17 mouse cellular contexts compared by ENCODE assay signal in the genomic region with DNA sequence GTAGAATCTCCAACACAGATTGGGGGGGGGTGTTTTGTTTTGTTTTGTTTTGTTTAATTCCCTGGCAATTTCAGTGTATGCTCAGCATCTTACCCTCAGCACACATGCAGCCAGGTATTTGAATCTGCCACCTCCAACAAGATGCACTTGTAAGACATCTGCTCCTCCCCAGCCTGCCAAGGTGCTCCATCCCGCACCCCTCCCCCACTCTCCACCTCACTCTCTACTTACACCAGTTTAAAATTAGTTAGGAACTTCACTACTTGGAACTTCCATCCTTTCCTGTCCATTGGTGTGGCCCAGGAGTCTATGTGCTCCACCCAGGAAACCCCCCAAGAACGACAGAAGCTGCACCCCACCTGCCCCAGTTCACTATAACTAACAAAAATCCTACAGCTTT. TPM values are rescaled to one million over a fixed set of nuclear protein-coding genes. Genes with fewer than 3 reads are reported as not detected.
DNase-seq lines count a peak whose midpoint lies in the region; ATAC-seq and TF ChIP-seq lines count a peak whose summit lies in the region.
"Had no signal": no experiment of that assay in that cellular context is flagged by ENCODE, and none has a peak within 500 bp of the region (broad histone marks: within the 10 kb centered on the region; RNA-seq: fewer than 3 reads in every experiment).

No protein-coding gene starts in this region.

- no peak overlapping the region for H3K9ac ChIP-seq in hindbrain, postnatal 0 days (replicated peaks; ENCODE audit: low read length)
- H3K9ac ChIP-seq in hindbrain, embryonic 13.5 days = no peak overlapping the region
- H3K9ac ChIP-seq: embryonic facial prominence, embryonic 13.5 days; heart, embryonic 15.5 days; lung, embryonic 14.5 days had no signal

- H3K4me1 ChIP-seq in hindbrain, postnatal 0 days (ENCODE audit: insufficient read depth, low read length) = 0 out of 2 replicates have a peak, but pooled peaks cover 4% of the 10 kb centered on the region
- H3K4me1 ChIP-seq in hindbrain, embryonic 13.5 days (replicated peaks) = 0 out of 2 replicates have a peak, but pooled peaks cover 4% of the 10 kb centered on the region
- H3K4me1 ChIP-seq: embryonic facial prominence, embryonic 13.5 days; heart, embryonic 15.5 days had no signal

- no peaks in the 10 kb centered on the region for H3K9me3 ChIP-seq in hindbrain, postnatal 0 days (ENCODE audit: low read length)
- no peaks in the 10 kb centered on the region for H3K9me3 ChIP-seq in hindbrain, embryonic 13.5 days
- H3K9me3 ChIP-seq: embryonic facial prominence, embryonic 13.5 days; heart, embryonic 15.5 days; hindbrain, embryonic 10.5 days; limb, embryonic 10.5 days had no signal

- no peaks in the 10 kb centered on the region for H3K36me3 ChIP-seq in hindbrain, postnatal 0 days (ENCODE audit: insufficient read depth, low read length)
- H3K36me3 ChIP-seq in hindbrain, embryonic 13.5 days = no peaks in the 10 kb centered on the region
- H3K36me3 ChIP-seq in macrophage (ENCODE audit: inconsistent target) = no peaks in the 10 kb centered on the region
- H3K36me3 ChIP-seq: embryonic facial prominence, embryonic 13.5 days; heart, embryonic 15.5 days; hindbrain, embryonic 10.5 days; limb, embryonic 10.5 days had no signal

- H3K4me2 ChIP-seq in hindbrain, postnatal 0 days (ENCODE audit: low read depth, low read length) = no peak overlapping the region
- no peak overlapping the region for H3K4me2 ChIP-seq in hindbrain, embryonic 13.5 days
- H3K4me2 ChIP-seq: embryonic facial prominence, embryonic 13.5 days; heart, embryonic 15.5 days; lung, embryonic 14.5 days had no signal

- no peak for TF ChIP-seq CTCF in hindbrain, postnatal 0 days (IDR thresholded peaks at IDR 0.05; ENCODE audit: low read depth)

- DNase-seq in hindbrain, postnatal 0 days (ENCODE audit: low spot score) = no peak
- peak; percentile 51 to 59 for DNase-seq in cerebellum, adult 18-20 months
- peak; percentile 42 to 52 for DNase-seq in cerebellum, postnatal 36 days
- no peak for DNase-seq in right cerebral cortex, postnatal 4 days
- no peak for DNase-seq in adrenal gland, adult 8-10 months
- DNase-seq: lung, embryonic 14.5 days; midbrain, embryonic 14.5 days; thymus, postnatal 25 days had no signal

- 0 out of 2 replicates have a peak, but pooled peaks have one; percentile 10 for ATAC-seq in hindbrain, postnatal 0 days
- no peak for ATAC-seq in hindbrain, embryonic 13.5 days (ENCODE audit: low FRiP score)

- 78% methylated on average over 2 of the region's 2 CpGs for WGBS in hindbrain, postnatal 0 days
- WGBS in hindbrain, embryonic 13.5 days = 76% methylated on average over 2 of the region's 2 CpGs
- 37% methylated on average over 2 of the region's 2 CpGs for WGBS in macrophage (ENCODE audit: missing documents)

- H3K4me3 ChIP-seq in hindbrain, postnatal 0 days (ENCODE audit: low read length) = no peak overlapping the region
- no peak overlapping the region for H3K4me3 ChIP-seq in hindbrain, embryonic 13.5 days
- no peak overlapping the region for H3K4me3 ChIP-seq in macrophage (ENCODE audit: inconsistent target)
- H3K4me3 ChIP-seq: embryonic facial prominence, embryonic 13.5 days; heart, embryonic 15.5 days; hindbrain, embryonic 10.5 days; limb, embryonic 10.5 days had no signal

- no peaks in the 10 kb centered on the region for H3K79me2 ChIP-seq in macrophage (ENCODE audit: inconsistent target)

- H3K27ac ChIP-seq in hindbrain, postnatal 0 days = peak overlapping the region; percentile 59; the same call in 1 of the 2 replicates
- no peak overlapping the region for H3K27ac ChIP-seq in hindbrain, embryonic 13.5 days
- H3K27ac ChIP-seq in macrophage = peak overlapping the region; percentile 22
- H3K27ac ChIP-seq: embryonic facial prominence, embryonic 13.5 days; heart, embryonic 15.5 days; hindbrain, embryonic 10.5 days; kidney, postnatal 0 days; limb, embryonic 10.5 days had no signal

- no peaks in the 10 kb centered on the region for H3K27me3 ChIP-seq in hindbrain, postnatal 0 days (ENCODE audit: insufficient read depth, low read length)
- no peaks in the 10 kb centered on the region for H3K27me3 ChIP-seq in hindbrain, embryonic 13.5 days
- H3K27me3 ChIP-seq: CH12.LX; embryonic facial prominence, embryonic 13.5 days; heart, embryonic 15.5 days had no signal

RNA-seq across cellular contexts. Expression of gene Fsip1, which starts 50.2 kb away (rescaled TPM):
- 0.58 and 1.5 TPM in 2 replicates for total RNA-seq in hindbrain, postnatal 0 days (2014; rRNA removed)
- polyA plus RNA-seq in hindbrain, postnatal 0 days (2015; fragmentation: Nextera tagmentation; extraction: Ambion mirVana) = 3.7 and 3.9 TPM in 2 replicates
- polyA plus RNA-seq in hindbrain, embryonic 13.5 days (2015; fragmentation: Nextera tagmentation; extraction: Ambion mirVana) = 2.5 and 3.2 TPM in 2 replicates
- 1 to 10 TPM in 2 of 26 experiments, under 1 TPM in 4, not detected in 20; 0.21 to 1.2 (median 0.73) TPM for total RNA-seq in macrophage (2018; cell fraction: chromatin; rRNA removed)
- under 1 TPM in 20 of 26 experiments, not detected in 6; 0.07 to 0.68 (median 0.23) TPM for total RNA-seq in macrophage (2018; cell fraction: cytosol; rRNA removed)
- total RNA-seq in macrophage (2018; cell fraction: nucleus; rRNA removed) = under 1 TPM in 5 of 26 experiments, not detected in 21; 0.28 to 0.92 (median 0.40) TPM
- polyA plus RNA-seq in macrophage (2018) = 0.33 to 0.56 TPM in 2 of 3 replicates, not detected in the other
- total RNA-seq in adrenal gland, adult 8-10 months (2022) = under 1 TPM; 0.26 to 0.77 (median 0.43) TPM
- polyA plus RNA-seq: adrenal gland, adult 2 months had no signal

Comparison
In these comparisons a context has a peak if more than half of its experiments do, and no peak if none do; other contexts are left out.
1. DNase-seq: peak in cerebellum, adult 18-20 months (2 of 2) and cerebellum, postnatal 36 days (2 of 2); none in hindbrain, postnatal 0 days (single experiment), right cerebral cortex, postnatal 4 days (single experiment) and adrenal gland, adult 8-10 months (single experiment).